Mouse (Mus musculus) neutrophil, adult 5-6 weeks (primary cell): Measurements from ENCODE around the gene Rnls. TPM values are rescaled to one million over a fixed set of nuclear protein-coding genes. Genes with fewer than 3 reads are reported as not detected.

Experiments used
- ATAC-seq: fragments of 151-379, 151-347 bp; 2 replicates; pipeline ENCODE4 v1.8.0; 2017; ENCODE audit warnings: mild to moderate bottlenecking, moderate TSS enrichment; ENCODE audit not compliant: insufficient number of reproducible peaks, poor library complexity, low FRiP score, severe bottlenecking; ENCODE audit errors: extremely low read depth
- total RNA-seq: library from RNA; stranded (forward); fragments of 200-1000 nt; gene quantifications from 2 replicates; pipeline ENCODE4 v1.2.3, GENCODE M21; 2017

The Rnls gene
- total RNA-seq, 1 experiment from 2014 or later: 1.2 TPM

- no peak for ATAC-seq
Observed at GRCm38 (mm10) chr19:33207991-33208390, 184.1 kb downstream of the Rnls start.

- no peak for ATAC-seq
Observed at GRCm38 (mm10) chr19:33205389-33205788, 186.7 kb downstream of the Rnls start.

- no peak for ATAC-seq
Observed at GRCm38 (mm10) chr19:33202422-33202821, 189.7 kb downstream of the Rnls start.

- ATAC-seq: no peak
Observed at GRCm38 (mm10) chr19:33201181-33201580, 190.9 kb downstream of the Rnls start.

GRCm38 (mm10) chr19:33192064-33192463, 200.0 kb downstream of the Rnls start:
- ATAC-seq: no peak

- no peak for ATAC-seq
Observed at GRCm38 (mm10) chr19:33188766-33189165, 203.3 kb downstream of the Rnls start.

GRCm38 (mm10) chr19:33179595-33179994, 212.5 kb downstream of the Rnls start:
- ATAC-seq: no peak

- ATAC-seq: no peak
Observed at GRCm38 (mm10) chr19:33178866-33179265, 213.2 kb downstream of the Rnls start.

- no peak for ATAC-seq
Observed at GRCm38 (mm10) chr19:33178367-33178766, 213.7 kb downstream of the Rnls start.

- no peak for ATAC-seq
Observed at GRCm38 (mm10) chr19:33173991-33174390, 218.1 kb downstream of the Rnls start.

GRCm38 (mm10) chr19:33169881-33170280, 222.2 kb downstream of the Rnls start:
- no peak for ATAC-seq

- ATAC-seq: no peak
Observed at GRCm38 (mm10) chr19:33167528-33168264, 224.4 kb downstream of the Rnls start.

- no peak for ATAC-seq
Observed at GRCm38 (mm10) chr19:33164801-33165200, 227.3 kb downstream of the Rnls start.

- ATAC-seq: no peak
Observed at GRCm38 (mm10) chr19:33161903-33162302, 230.2 kb downstream of the Rnls start.

GRCm38 (mm10) chr19:33159897-33160296, 232.2 kb downstream of the Rnls start:
- no peak for ATAC-seq

- no peak for ATAC-seq
Observed at GRCm38 (mm10) chr19:33159192-33159591, 232.9 kb downstream of the Rnls start.

- ATAC-seq: no peak
Observed at GRCm38 (mm10) chr19:33158234-33158633, 233.9 kb downstream of the Rnls start.

- no peak for ATAC-seq
Observed at GRCm38 (mm10) chr19:33148411-33148810, 243.7 kb downstream of the Rnls start.

- ATAC-seq: no peak
Observed at GRCm38 (mm10) chr19:33143198-33143597, 248.9 kb downstream of the Rnls start.

GRCm38 (mm10) chr19:33137316-33137715, 254.8 kb downstream of the Rnls start:
- ATAC-seq: no peak

- ATAC-seq: no peak
Observed at GRCm38 (mm10) chr19:33122611-33123226, 269.4 kb downstream of the Rnls start.
